Mouse (Mus musculus) midbrain, embryonic 13.5 days (tissue): ENCODE measurements around the gene Cltc. TPM values are rescaled to one million over a fixed set of nuclear protein-coding genes. Genes with fewer than 3 reads are reported as not detected.
"Not testable (repeated sequence)": the region's sequence is repeated elsewhere in the genome, so short reads cannot be mapped to it uniquely, and the experiment has no call there.

Experiments
- ATAC-seq: fragments of 200-750 bp; cut with Nextera tagmentation; 2 replicates; pipeline ENCODE4 v1.8.0; 2017; ENCODE audit warnings: mild to moderate bottlenecking, moderate TSS enrichment, moderate library complexity
- H3K27ac ChIP-seq: fragments of 300-500 bp; sonication (generic); 2 replicates; pipeline ENCODE4 v1.5.1; 2015; ENCODE audit warnings: inconsistent platforms, mild to moderate bottlenecking, moderate library complexity
- H3K27me3 ChIP-seq: fragments of 300-500 bp; sonication (generic); 2 replicates; pipeline ENCODE4 v1.6.1; 2015; ENCODE audit warnings: mild to moderate bottlenecking, inconsistent platforms
- H3K36me3 ChIP-seq: fragments of 300-500 bp; sonication (generic); 2 replicates; pipeline ENCODE4 v1.6.1; 2015; ENCODE audit warnings: mild to moderate bottlenecking, inconsistent platforms
- H3K4me1 ChIP-seq: fragments of 300-500 bp; sonication (generic); replicated peaks from 2 replicates; pipeline ENCODE4 v1.6.1; 2015; ENCODE audit warnings: inconsistent platforms
- H3K4me2 ChIP-seq: fragments of 300-500 bp; sonication (generic); replicated peaks from 2 replicates; pipeline ENCODE4 v1.6.1; 2015; ENCODE audit warnings: moderate library complexity, mild to moderate bottlenecking, inconsistent platforms
- H3K4me3 ChIP-seq: fragments of 300-500 bp; sonication (generic); replicated peaks from 2 replicates; pipeline ENCODE4 v1.5.1; 2015; ENCODE audit warnings: mild to moderate bottlenecking, inconsistent platforms
- H3K9ac ChIP-seq: fragments of 300-500 bp; sonication (generic); replicated peaks from 2 replicates; pipeline ENCODE4 v1.6.1; 2015; ENCODE audit warnings: mild to moderate bottlenecking, inconsistent platforms
- H3K9me3 ChIP-seq: fragments of 300-500 bp; sonication (generic); 2 replicates; pipeline ENCODE4 v1.6.1; 2016; ENCODE audit warnings: mild to moderate bottlenecking, inconsistent platforms
- WGBS: fragments of 180-500 bp; shearing (Covaris S2); methylation state at CpG from one replicate; pipeline ENCODE4 v1.1.7; 2015; 5-methylcytosine and 5-hydroxymethylcytosine counted together
- polyA plus RNA-seq: library from polyadenylated mRNA; unstranded; fragments of >200 nt; fragmentation: Nextera tagmentation; extraction: Ambion mirVana; gene quantifications from 2 replicates; pipeline ENCODE4 v1.2.1, GENCODE M21; 2015

Cltc gene
- polyA plus RNA-seq, 1 experiment from 2014 or later = 142 TPM

DNA sequence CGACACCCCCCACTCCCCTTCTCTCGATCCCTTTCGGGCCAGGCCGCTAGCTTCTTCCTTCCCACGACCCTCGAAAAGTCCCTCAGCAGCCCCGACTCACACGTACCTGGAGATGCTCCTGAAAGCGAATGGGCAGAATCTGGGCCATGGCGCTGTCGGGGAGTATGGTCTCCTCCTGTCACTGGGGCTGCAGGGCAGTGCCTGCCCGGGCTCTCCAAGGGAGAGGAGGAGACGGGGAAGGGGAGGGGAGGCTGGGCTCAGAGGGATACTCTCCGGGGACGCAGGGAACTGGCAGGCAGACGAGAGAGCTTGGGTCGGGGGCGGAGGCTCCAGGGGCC lies 254 bp downstream of the Cltc start:
- ATAC-seq = peak; percentile 86
- 0% methylated on average over 18 of the region's 18 CpGs for WGBS

DNA sequence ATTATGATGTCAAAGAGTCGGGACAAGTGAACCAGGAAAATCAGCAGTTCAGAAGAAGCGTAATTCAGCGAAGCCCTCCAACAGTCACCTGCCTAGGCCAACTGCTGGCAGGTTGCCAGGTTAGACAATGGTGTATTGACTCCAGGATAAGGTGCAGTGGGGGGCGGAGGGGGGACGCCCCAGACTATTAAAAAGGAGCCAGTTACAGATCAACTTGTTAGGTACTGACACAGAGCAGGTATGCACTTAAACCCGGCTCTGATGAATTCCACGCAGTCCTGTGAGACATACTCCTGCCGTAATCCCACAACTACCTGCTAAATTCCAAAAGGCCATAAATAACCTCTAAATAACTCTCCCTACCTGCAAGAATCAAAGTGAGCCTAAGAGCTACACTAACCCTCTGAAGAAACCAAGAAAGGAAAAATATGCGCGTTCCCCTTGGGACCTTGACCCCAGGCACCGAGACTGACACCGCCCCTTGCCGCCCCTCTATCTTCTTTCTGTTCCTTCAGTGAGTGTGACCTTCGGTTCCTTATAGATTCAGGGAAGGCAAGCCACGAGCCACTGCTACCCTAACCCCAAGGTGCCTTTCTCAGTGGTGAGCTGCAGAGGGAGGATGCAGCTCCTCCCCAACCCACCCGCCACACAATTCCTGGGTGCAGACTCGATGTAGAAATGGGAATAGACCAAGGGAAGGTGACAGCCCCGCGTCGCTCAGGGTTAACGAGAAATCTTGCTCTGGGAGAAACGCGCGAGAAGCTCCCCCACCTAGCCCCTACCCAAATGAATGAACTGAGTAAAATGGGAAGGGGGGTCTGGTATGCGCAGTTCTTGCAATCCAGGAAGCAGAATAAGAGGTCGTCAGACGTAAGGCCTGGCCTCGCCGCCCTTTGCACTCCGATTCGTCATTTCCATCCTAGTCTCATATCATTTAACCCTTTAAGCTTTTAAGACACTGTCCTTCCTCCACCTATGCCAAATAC lies 916 bp downstream of the Cltc start:
- H3K4me3 ChIP-seq = peak overlapping the region; percentile 86
- H3K4me1 ChIP-seq = peaks cover 40% of the 10 kb centered on the region
- no peaks in the 10 kb centered on the region for H3K9me3 ChIP-seq
- peak overlapping the region; percentile 92 for H3K9ac ChIP-seq
- no peaks in the 10 kb centered on the region for H3K27me3 ChIP-seq
- peak overlapping the region; percentile 87 for H3K4me2 ChIP-seq
- ATAC-seq = peak; percentile 31
- H3K27ac ChIP-seq = peak overlapping the region; percentile 97
- 4% methylated on average over 31 of the region's 31 CpGs for WGBS
- no peaks in the 10 kb centered on the region for H3K36me3 ChIP-seq

More for the DNA sequence above, 254 bp downstream of the Cltc start:
- H3K9ac ChIP-seq = peak overlapping the region; percentile 92
- H3K4me2 ChIP-seq = peak overlapping the region; percentile 87
- peak overlapping the region; percentile 86 for H3K4me3 ChIP-seq
- H3K36me3 ChIP-seq = no peaks in the 10 kb centered on the region
- H3K9me3 ChIP-seq = no peaks in the 10 kb centered on the region
- H3K27ac ChIP-seq = peak overlapping the region; percentile 97
- peaks cover 40% of the 10 kb centered on the region for H3K4me1 ChIP-seq
- H3K27me3 ChIP-seq = no peaks in the 10 kb centered on the region

DNA sequence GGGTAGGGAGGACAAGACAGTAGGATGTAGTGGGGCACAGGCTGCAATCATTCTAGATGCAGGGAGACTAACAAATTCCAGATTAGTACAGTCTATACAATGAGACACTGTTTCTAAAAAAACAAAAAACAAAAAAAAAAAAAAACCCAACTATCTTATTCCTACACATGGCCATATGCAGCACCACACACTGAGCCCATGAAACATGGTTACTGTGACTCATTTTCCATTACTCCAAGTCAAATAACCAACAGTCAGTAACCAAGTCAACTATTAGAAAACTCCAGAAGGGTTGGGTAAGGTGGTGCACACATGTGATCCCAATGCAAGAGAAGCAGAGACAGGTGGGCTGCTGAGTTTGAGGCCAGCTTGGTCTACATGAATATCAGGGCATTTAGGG lies 5.0 kb downstream of the Cltc start:
- Histone ChIP-seq H3K4me2 (no peak overlapping the region), H3K9me3 (no peaks in the 10 kb centered on the region), H3K36me3 (no peaks in the 10 kb centered on the region), H3K4me1 (peaks cover 39% of the 10 kb centered on the region), H3K27me3 (no peaks in the 10 kb centered on the region), H3K27ac (no peak overlapping the region), H3K9ac (no peak overlapping the region), H3K4me3 (no peak overlapping the region)
- ATAC-seq = no peak

DNA sequence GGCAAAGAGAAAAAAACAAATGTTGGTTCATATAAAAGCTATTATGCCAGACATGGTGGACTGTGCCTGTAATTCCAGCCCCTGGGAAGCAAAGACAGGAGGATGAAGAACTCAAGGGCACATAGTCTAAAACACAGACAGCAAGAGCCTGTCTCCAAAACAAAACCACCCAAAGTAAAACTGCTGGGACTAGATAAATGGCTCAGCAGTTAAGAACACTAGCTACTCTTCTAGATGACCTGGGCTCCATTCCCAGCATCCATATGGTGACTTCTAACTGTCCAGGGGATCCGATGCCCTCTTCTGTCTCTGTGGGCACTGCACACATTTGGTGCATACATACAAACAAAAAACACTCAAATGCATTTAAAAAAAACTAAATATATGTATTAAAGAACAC lies 6.4 kb downstream of the Cltc start:
- Histone ChIP-seq H3K4me1 (peaks cover 37% of the 10 kb centered on the region), H3K9ac (no peak overlapping the region), H3K9me3 (no peaks in the 10 kb centered on the region), H3K27me3 (no peaks in the 10 kb centered on the region), H3K36me3 (no peaks in the 10 kb centered on the region), H3K4me3 (no peak overlapping the region), H3K4me2 (no peak overlapping the region), H3K27ac (no peak overlapping the region)
- ATAC-seq = no peak
- WGBS = 100% methylated on average over 1 of the region's 1 CpGs

DNA sequence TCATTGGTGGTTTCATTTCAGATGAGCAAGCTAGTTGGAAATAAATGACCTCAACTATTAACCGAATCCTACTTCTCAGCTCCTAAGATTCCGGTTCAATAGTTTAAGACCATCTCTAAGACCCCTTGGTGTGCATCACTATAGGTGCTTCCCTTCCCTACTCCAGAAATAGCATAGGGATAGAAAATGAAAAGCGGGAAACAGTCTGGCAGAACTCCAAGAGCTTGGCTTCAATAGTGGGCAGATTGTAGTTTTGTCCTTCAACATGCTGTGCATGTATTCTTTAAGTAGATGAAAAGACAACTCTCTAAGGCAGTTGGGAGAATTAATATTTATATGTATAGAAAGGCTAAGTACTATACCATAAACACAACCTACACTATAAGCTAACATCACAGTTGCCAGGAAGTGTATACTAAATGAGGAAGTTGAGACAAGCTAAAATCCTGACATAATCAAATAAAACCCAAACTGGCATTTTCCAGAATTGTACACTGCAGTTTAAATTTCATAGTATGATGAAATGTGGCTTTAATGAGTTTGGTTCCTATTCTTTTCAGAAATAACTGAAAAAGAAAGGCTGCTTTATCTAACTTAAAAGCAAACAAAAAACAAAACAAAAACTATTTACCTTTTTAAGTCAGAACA lies 7.5 kb downstream of the Cltc start:
- H3K4me2 ChIP-seq = no peak overlapping the region
- H3K4me1 ChIP-seq = peaks cover 28% of the 10 kb centered on the region
- no peaks in the 10 kb centered on the region for H3K27me3 ChIP-seq
- 75% methylated on average over 3 of the region's 3 CpGs for WGBS
- no peak overlapping the region for H3K4me3 ChIP-seq
- H3K9me3 ChIP-seq = no peaks in the 10 kb centered on the region
- ATAC-seq = no peak
- H3K9ac ChIP-seq = no peak overlapping the region
- H3K27ac ChIP-seq = no peak overlapping the region
- H3K36me3 ChIP-seq = no peaks in the 10 kb centered on the region

DNA sequence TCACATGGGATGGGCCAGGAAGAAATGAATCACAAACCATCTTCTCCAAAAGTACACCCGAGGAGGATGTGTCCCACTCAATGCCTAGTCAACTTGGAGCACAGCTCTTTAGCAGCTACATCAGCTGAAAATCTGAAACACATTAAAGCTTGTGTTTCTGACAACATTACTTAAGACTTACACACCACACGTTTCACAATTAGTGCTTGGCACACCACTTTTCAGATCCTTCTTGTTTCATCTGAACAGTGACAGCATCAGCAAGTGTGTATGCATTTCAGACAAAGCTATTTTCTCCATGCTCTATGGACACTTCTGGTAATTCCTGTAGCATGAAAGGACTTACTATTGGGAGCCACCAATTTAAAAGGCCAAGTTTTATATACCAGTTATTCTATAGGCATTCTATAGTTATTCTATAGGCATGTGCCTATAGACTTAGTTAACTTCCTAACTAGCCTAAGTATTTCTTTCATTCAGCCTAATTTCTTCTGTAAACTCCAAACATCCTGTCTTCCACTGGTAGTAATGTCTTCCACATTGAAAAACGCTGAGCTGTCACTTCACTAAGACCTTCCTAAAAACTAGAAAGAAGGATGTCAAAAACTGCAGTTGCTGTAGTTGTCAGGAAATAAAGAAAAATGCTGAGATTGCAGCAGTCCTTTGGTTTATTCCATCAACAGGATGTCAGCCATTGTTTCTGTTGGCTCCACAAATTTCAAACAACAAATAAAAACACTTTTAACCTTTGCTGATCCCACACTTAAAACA lies 11.5 kb downstream of the Cltc start:
- 89% methylated on average over 3 of the region's 3 CpGs for WGBS
- H3K9ac ChIP-seq = no peak overlapping the region

DNA sequence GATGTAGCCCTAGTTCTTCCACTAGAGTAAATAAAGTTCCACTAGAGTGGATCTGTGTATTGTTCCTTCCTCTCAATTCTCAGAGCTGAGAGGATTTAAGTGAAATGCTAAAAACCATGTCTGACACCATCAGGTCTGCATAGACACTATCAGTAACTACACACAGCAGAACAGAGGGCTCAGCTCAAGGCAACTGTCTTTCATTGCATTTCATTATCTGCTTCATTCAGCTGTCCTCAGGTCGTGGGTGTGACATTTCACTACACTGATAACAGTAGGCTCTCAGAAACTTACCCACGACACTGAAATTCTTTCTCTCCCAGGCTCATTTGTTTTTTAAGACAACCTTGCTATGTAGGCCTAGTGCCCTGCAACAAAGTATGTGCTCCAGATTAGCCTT lies 14.8 kb downstream of the Cltc start:
- ATAC-seq = no peak
- no peaks in the 10 kb centered on the region for H3K36me3 ChIP-seq
- no peak overlapping the region for H3K9ac ChIP-seq
- H3K27ac ChIP-seq = no peak overlapping the region
- no peak overlapping the region for H3K4me3 ChIP-seq
- no peak overlapping the region for H3K4me2 ChIP-seq
- peaks cover 5% of the 10 kb centered on the region; the same call in 1 of the 2 replicates for H3K4me1 ChIP-seq
- no peaks in the 10 kb centered on the region for H3K27me3 ChIP-seq
- 68% methylated on average over 2 of the region's 2 CpGs for WGBS
- H3K9me3 ChIP-seq = no peaks in the 10 kb centered on the region

More for the DNA sequence above, 11.5 kb downstream of the Cltc start:
- ATAC-seq = no peak
- no peak overlapping the region for H3K27ac ChIP-seq
- no peaks in the 10 kb centered on the region for H3K9me3 ChIP-seq
- peaks cover 12% of the 10 kb centered on the region; the same call in 1 of the 2 replicates for H3K4me1 ChIP-seq
- no peak overlapping the region for H3K4me3 ChIP-seq
- H3K36me3 ChIP-seq = no peaks in the 10 kb centered on the region
- H3K4me2 ChIP-seq = no peak overlapping the region
- H3K27me3 ChIP-seq = no peaks in the 10 kb centered on the region

DNA sequence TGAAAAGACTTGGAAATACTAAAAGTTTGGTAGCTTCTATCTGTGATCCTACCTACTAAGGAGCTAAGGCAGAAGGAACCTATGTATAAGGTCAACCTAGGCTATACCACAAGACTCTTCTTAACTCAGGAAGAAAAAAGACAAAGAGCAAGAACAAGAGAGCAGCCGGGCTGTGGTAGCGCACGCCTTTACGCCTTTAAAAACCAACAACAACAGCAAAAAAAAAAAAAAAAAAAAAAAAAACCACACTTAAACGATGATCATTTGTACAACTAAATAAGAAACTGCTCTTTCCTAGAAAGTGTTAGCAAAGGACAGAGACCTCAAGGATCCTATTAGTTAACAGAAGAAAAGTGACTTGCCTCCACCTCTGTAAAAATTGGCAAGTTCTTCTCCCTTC lies 15.9 kb downstream of the Cltc start:
- WGBS = 94% methylated on average over 5 of the region's 5 CpGs
- Histone ChIP-seq H3K36me3 (no peaks in the 10 kb centered on the region), H3K27ac (no peak overlapping the region), H3K9ac (no peak overlapping the region), H3K27me3 (no peaks in the 10 kb centered on the region), H3K9me3 (no peaks in the 10 kb centered on the region), H3K4me2 (no peak overlapping the region), H3K4me3 (no peak overlapping the region), H3K4me1 (0 out of 2 replicates have a peak, but pooled peaks cover 5% of the 10 kb centered on the region)
- ATAC-seq = no peak

DNA sequence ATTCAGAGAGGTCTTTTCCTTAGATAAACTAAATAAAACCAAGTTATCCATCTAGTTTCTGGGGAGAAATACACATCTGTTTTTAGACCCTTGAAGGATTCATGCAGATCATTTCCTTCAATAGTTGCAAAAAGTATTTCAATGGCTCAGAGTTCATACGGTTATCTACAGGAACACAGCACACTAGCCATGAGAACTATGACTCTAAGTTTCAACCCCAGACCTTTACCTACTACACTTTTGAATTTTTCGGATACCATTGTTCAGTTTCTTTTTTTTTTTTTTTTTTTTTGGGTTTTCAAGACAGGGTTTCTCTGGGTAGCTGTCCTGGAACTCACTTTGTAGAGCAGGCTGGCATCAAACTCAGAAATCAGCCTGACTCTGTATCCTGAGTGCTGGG lies 17.9 kb downstream of the Cltc start:
- Histone ChIP-seq H3K27me3 (no peaks in the 10 kb centered on the region), H3K36me3 (0 out of 2 replicates have a peak, but pooled peaks cover 4% of the 10 kb centered on the region), H3K9ac (no peak overlapping the region), H3K9me3 (no peaks in the 10 kb centered on the region), H3K4me3 (no peak overlapping the region), H3K27ac (no peak overlapping the region), H3K4me1 (no peaks in the 10 kb centered on the region; the same call in 1 of the 2 replicates), H3K4me2 (no peak overlapping the region)
- WGBS = 95% methylated on average over 2 of the region's 2 CpGs
- no peak for ATAC-seq

DNA sequence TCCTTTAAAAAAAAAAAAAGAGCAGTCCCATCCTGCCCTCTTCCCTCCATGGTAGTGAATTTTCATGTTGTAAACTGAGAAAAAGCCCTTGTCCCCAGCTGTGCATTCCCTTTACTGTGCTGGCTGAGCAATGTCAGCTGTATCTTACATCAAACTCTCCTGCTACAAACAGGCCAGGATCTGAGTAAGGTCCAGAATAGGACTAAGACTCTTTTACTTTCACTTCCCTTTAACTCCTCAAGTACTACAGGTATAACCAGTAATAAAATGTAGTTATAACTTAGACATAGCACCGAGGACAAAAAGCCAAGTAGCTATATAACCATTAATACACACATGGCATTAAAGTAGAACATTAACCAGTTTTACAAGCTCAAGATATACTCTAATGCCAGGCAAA lies 18.4 kb downstream of the Cltc start:
- Histone ChIP-seq H3K27me3 (no peaks in the 10 kb centered on the region), H3K4me2 (no peak overlapping the region), H3K4me1 (no peaks in the 10 kb centered on the region; the same call in 1 of the 2 replicates), H3K4me3 (no peak overlapping the region), H3K27ac (no peak overlapping the region), H3K9ac (no peak overlapping the region), H3K36me3 (0 out of 2 replicates have a peak, but pooled peaks cover 4% of the 10 kb centered on the region), H3K9me3 (no peaks in the 10 kb centered on the region)
- ATAC-seq = no peak
- WGBS = 98% methylated on average over 1 of the region's 1 CpGs

DNA sequence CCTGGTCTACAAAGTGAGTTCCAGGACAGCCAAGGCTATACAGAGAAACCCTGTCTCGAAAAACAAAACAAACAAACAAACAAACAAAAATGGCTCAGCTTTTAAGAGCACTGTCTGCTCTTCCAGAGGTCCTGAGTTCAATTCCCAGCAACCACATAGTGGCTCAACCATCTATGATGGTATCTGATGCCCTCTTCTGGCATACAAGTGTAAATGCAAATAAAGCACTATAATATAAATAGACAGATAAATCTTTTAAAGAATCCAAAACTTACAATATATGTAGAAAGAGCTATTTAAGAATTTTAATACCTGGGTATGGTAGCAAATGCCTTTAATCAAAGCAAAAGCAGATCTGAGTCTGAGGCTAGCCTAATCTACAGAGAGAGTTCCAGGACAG lies 19.1 kb downstream of the Cltc start:
- H3K4me3 ChIP-seq, H3K9ac ChIP-seq, H3K4me2 ChIP-seq, ATAC-seq, H3K27me3 ChIP-seq, H3K36me3 ChIP-seq, H3K9me3 ChIP-seq, H3K27ac ChIP-seq, H3K4me1 ChIP-seq: not testable (repeated sequence)
- WGBS = 100% methylated on average over 1 of the region's 1 CpGs
